Mouse (Mus musculus): ENCODE measurements around the gene C130050O18Rik. TPM values are rescaled to one million over a fixed set of nuclear protein-coding genes. Genes with fewer than 3 reads are reported as not detected.

Gene C130050O18Rik
- polyA plus RNA-seq, 1 experiment from 2014 or later: 0.17 TPM

DNA sequence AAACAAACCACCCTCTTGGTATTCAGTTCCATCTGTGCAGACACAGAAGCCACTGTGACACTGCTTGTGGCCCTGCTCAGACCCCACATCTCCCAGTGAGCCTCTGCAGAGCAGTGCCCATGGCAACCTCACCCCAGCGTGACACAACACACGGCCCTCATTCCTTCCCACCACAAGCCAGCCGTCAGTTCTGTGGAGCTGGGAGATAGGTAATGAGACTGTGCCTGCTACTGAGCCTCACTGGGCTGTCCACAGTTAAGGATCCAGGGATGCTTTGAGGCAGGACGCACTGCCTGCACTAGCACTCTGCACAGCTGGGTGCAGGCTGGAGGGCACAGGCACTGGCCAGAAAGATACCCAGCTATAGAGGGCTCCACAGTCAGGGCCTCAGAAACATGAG, 44.8 kb downstream of the C130050O18Rik start:
- WGBS: 20% methylated on average over 4 of the region's 4 CpGs
- peak; percentile 75; the same call in 1 of the 2 replicates for ATAC-seq (ENCODE audit: low read depth)
- H3K27me3 ChIP-seq (ENCODE audit: control insufficient read depth, insufficient read depth, low read length): no peaks in the 10 kb centered on the region
- no peaks in the 10 kb centered on the region for H3K9me3 ChIP-seq (ENCODE audit: control insufficient read depth, low read length)
- H3K27ac ChIP-seq (ENCODE audit: low read depth, low read length): 0 out of 2 replicates have a peak overlapping the region, but pooled peaks have one; percentile 25
- no peak overlapping the region for H3K4me3 ChIP-seq (ENCODE audit: low read depth, low read length)
- H3K36me3 ChIP-seq (ENCODE audit: control insufficient read depth, insufficient read depth, low read length): no peaks in the 10 kb centered on the region
- H3K9ac ChIP-seq (replicated peaks; ENCODE audit: low read depth, low read length): no peak overlapping the region
- no peak overlapping the region for H3K4me2 ChIP-seq (ENCODE audit: low read depth, low read length)
- peaks cover 9% of the 10 kb centered on the region; the same call in 1 of the 2 replicates for H3K4me1 ChIP-seq (ENCODE audit: control insufficient read depth, insufficient read depth, low read length)

DNA sequence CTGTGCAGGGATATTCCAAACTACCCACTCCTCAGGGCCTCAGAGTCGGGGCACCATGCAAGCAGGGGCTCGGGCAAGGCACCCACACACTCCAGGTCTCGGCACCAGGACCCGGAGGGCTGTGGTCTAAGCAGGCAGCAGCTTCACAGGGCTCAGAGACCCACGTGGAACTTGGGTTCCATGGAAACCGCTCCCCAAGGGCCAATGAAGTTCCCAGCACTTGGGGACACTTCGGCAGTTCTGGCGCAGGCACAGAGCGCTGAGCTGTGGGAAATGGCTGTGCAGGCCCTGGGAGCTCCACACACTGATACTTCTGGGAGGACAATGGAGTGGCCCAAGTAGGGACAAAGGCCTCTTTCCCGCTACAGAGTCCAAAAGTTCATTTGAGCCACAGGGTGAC, 48.0 kb downstream of the C130050O18Rik start:
- Histone ChIP-seq H3K36me3 (ENCODE audit: control insufficient read depth, insufficient read depth, low read length) (0 out of 2 replicates have a peak, but pooled peaks cover 3% of the 10 kb centered on the region), H3K4me3 (ENCODE audit: low read depth, low read length) (no peak overlapping the region), H3K4me1 (ENCODE audit: control insufficient read depth, insufficient read depth, low read length) (peaks cover 9% of the 10 kb centered on the region; the same call in 1 of the 2 replicates), H3K9me3 (ENCODE audit: control insufficient read depth, low read length) (no peaks in the 10 kb centered on the region), H3K9ac (replicated peaks; ENCODE audit: low read depth, low read length) (no peak overlapping the region), H3K27me3 (ENCODE audit: control insufficient read depth, insufficient read depth, low read length) (no peaks in the 10 kb centered on the region), H3K27ac (ENCODE audit: low read depth, low read length) (no peak overlapping the region), H3K4me2 (ENCODE audit: low read depth, low read length) (no peak overlapping the region)
- no peak for ATAC-seq (ENCODE audit: low read depth)
- WGBS: 80% methylated on average over 10 of the region's 10 CpGs

- Histone ChIP-seq H3K4me1 (ENCODE audit: control insufficient read depth, insufficient read depth, low read length) (peaks cover 7% of the 10 kb centered on the region; the same call in 1 of the 2 replicates), H3K9me3 (ENCODE audit: control insufficient read depth, low read length) (no peaks in the 10 kb centered on the region), H3K27ac (ENCODE audit: low read depth, low read length) (no peak overlapping the region), H3K9ac (replicated peaks; ENCODE audit: low read depth, low read length) (no peak overlapping the region), H3K4me2 (ENCODE audit: low read depth, low read length) (no peak overlapping the region), H3K4me3 (ENCODE audit: low read depth, low read length) (no peak overlapping the region), H3K36me3 (ENCODE audit: control insufficient read depth, insufficient read depth, low read length) (0 out of 2 replicates have a peak, but pooled peaks cover 3% of the 10 kb centered on the region), H3K27me3 (ENCODE audit: control insufficient read depth, insufficient read depth, low read length) (no peaks in the 10 kb centered on the region)
- WGBS: 94% methylated on average over 12 of the region's 12 CpGs
- no peak for ATAC-seq (ENCODE audit: low read depth)
These were observed 50.1 kb downstream of the C130050O18Rik start for GRCm38 (mm10) chr5:139455166-139455565.

- Histone ChIP-seq H3K4me2 (ENCODE audit: low read depth, low read length) (no peak overlapping the region), H3K36me3 (ENCODE audit: control insufficient read depth, insufficient read depth, low read length) (0 out of 2 replicates have a peak, but pooled peaks cover 3% of the 10 kb centered on the region), H3K9me3 (ENCODE audit: control insufficient read depth, low read length) (no peaks in the 10 kb centered on the region), H3K9ac (replicated peaks; ENCODE audit: low read depth, low read length) (no peak overlapping the region), H3K4me3 (ENCODE audit: low read depth, low read length) (no peak overlapping the region), H3K27me3 (ENCODE audit: control insufficient read depth, insufficient read depth, low read length) (no peaks in the 10 kb centered on the region), H3K27ac (ENCODE audit: low read depth, low read length) (no peak overlapping the region), H3K4me1 (ENCODE audit: control insufficient read depth, insufficient read depth, low read length) (peaks cover 10% of the 10 kb centered on the region; the same call in 1 of the 2 replicates)
- no peak for ATAC-seq (ENCODE audit: low read depth)
- 95% methylated on average over 8 of the region's 8 CpGs for WGBS
These were observed 52.2 kb downstream of the C130050O18Rik start for GRCm38 (mm10) chr5:139457241-139457640.

DNA sequence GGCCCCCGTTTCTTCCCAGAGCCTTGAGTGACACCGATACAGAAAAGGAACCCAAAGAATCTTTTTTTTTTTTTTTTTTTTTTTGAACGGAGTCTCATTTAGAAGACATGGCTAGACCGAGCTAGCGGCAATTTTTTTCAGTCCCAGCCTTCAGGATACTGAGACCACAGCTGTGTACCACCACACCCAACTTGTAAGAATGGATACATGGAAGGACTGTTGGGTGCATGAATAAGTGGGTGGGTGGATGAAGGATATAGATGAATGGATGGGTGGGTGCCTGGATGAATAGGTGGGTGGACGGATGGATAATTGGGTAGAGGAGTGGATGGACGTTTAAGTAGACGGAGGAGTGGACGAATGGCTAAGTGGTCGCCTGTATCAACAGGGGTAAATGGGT, 54.9 kb downstream of the C130050O18Rik start:
- Histone ChIP-seq H3K4me2 (ENCODE audit: low read depth, low read length) (peak overlapping the region; percentile 83), H3K9ac (replicated peaks; ENCODE audit: low read depth, low read length) (peak overlapping the region; percentile 52), H3K27ac (ENCODE audit: low read depth, low read length) (no peak overlapping the region), H3K36me3 (ENCODE audit: control insufficient read depth, insufficient read depth, low read length) (0 out of 2 replicates have a peak, but pooled peaks cover 3% of the 10 kb centered on the region), H3K4me1 (ENCODE audit: control insufficient read depth, insufficient read depth, low read length) (peaks cover 10% of the 10 kb centered on the region; the same call in 1 of the 2 replicates), H3K27me3 (ENCODE audit: control insufficient read depth, insufficient read depth, low read length) (no peaks in the 10 kb centered on the region), H3K4me3 (ENCODE audit: low read depth, low read length) (peak overlapping the region; percentile 52), H3K9me3 (ENCODE audit: control insufficient read depth, low read length) (no peaks in the 10 kb centered on the region)
- WGBS: 11% methylated on average over 10 of the region's 10 CpGs
- peak; percentile 16 for ATAC-seq (ENCODE audit: low read depth)

- Histone ChIP-seq H3K36me3 (ENCODE audit: control insufficient read depth, insufficient read depth, low read length) (no peaks in the 10 kb centered on the region), H3K9me3 (ENCODE audit: control insufficient read depth, low read length) (no peaks in the 10 kb centered on the region), H3K4me3 (ENCODE audit: low read depth, low read length) (peak within 1 kb of the TSS; percentile 52), H3K27ac (ENCODE audit: low read depth, low read length) (no peak within 1 kb of the TSS), H3K4me1 (ENCODE audit: control insufficient read depth, insufficient read depth, low read length) (peaks cover 10% of the 10 kb centered on the region; the same call in 1 of the 2 replicates), H3K27me3 (ENCODE audit: control insufficient read depth, insufficient read depth, low read length) (no peaks in the 10 kb centered on the region), H3K4me2 (ENCODE audit: low read depth, low read length) (peak within 1 kb of the TSS; percentile 83), H3K9ac (replicated peaks; ENCODE audit: low read depth, low read length) (peak within 1 kb of the TSS; percentile 52)
- WGBS: 4% methylated on average over 41 of the region's 42 CpGs
- ATAC-seq (ENCODE audit: low read depth): peak; percentile 99
These were observed 55.4 kb downstream of the C130050O18Rik start, which contains the start of gene 3110082I17Rik for GRCm38 (mm10) chr5:139460384-139461067. Gene 3110082I17Rik, minus strand, starts transcription at chr5:139460527.

DNA sequence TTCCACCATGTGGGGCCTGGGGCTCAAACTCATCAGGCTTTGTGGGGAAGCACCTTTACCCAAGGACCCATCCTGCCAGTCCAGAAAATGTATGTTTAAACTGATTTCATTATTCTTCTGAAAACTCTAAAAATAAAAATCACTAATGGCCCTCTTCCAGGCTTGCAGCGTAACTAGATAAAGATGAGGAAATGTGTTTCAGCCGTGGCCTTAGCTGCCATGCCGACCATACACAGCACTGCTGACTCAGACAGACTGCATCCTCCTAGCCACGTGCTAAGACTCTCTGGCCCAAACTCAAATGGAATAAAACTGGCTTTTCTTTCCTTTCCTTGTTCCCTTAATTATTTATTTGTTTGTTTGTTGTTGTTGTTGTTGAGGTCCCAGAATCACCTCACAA, 59.8 kb downstream of the C130050O18Rik start:
- no peaks in the 10 kb centered on the region for H3K27me3 ChIP-seq (ENCODE audit: control insufficient read depth, insufficient read depth, low read length)
- no peak overlapping the region for H3K9ac ChIP-seq (replicated peaks; ENCODE audit: low read depth, low read length)
- H3K4me2 ChIP-seq (ENCODE audit: low read depth, low read length): no peak overlapping the region
- no peak overlapping the region for H3K4me3 ChIP-seq (ENCODE audit: low read depth, low read length)
- no peaks in the 10 kb centered on the region for H3K9me3 ChIP-seq (ENCODE audit: control insufficient read depth, low read length)
- no peak overlapping the region for H3K27ac ChIP-seq (ENCODE audit: low read depth, low read length)
- WGBS: 72% methylated on average over 4 of the region's 4 CpGs
- no peak for ATAC-seq (ENCODE audit: low read depth)
- no peaks in the 10 kb centered on the region for H3K36me3 ChIP-seq (ENCODE audit: control insufficient read depth, insufficient read depth, low read length)
- 0 out of 2 replicates have a peak, but pooled peaks cover 4% of the 10 kb centered on the region for H3K4me1 ChIP-seq (ENCODE audit: control insufficient read depth, insufficient read depth, low read length)

MicroRNAs within 50 kb of the gene (microRNA counts, 519-probe panel; counts per million panel counts)
- microRNA mmu-miR-339-3p (not detected), microRNA mmu-miR-339-5p (not detected)

Small RNAs within 50 kb of the gene (microRNA-seq; reads per million reads assigned to microRNA genes)
- 263 reads per million, percentile 59 among the genes with 10 or more reads in this experiment for gene Mir339

Other genes starting within 250 kb of the C130050O18Rik start
- 49.5 and 51.3 TPM in 2 replicates for gene Sun1, start 204.6 kb upstream of the C130050O18Rik start, polyA plus RNA-seq (2014; fragmentation: Nextera tagmentation; extraction: Ambion mirVana)
- 109 and 112 TPM in 2 replicates for gene Get4, start 153.0 kb upstream of the C130050O18Rik start, polyA plus RNA-seq (2014; fragmentation: Nextera tagmentation; extraction: Ambion mirVana)
- gene Adap1, start 79.7 kb upstream of the C130050O18Rik start, polyA plus RNA-seq (2014; fragmentation: Nextera tagmentation; extraction: Ambion mirVana): 59.9 and 64.6 TPM in 2 replicates
- gene Cox19, start 53.9 kb upstream of the C130050O18Rik start, polyA plus RNA-seq (2014; fragmentation: Nextera tagmentation; extraction: Ambion mirVana): 108 and 113 TPM in 2 replicates
- not detected in 2 replicates for gene Cyp2w1, start 52.7 kb upstream of the C130050O18Rik start, polyA plus RNA-seq (2014; fragmentation: Nextera tagmentation; extraction: Ambion mirVana)
- 1.8 and 2.2 TPM in 2 replicates for gene Gpr146, start 27.6 kb upstream of the C130050O18Rik start, polyA plus RNA-seq (2014; fragmentation: Nextera tagmentation; extraction: Ambion mirVana)
- gene Gper1, start 17.9 kb downstream of the C130050O18Rik start, polyA plus RNA-seq (2014; fragmentation: Nextera tagmentation; extraction: Ambion mirVana): 6.2 and 9.5 TPM in 2 replicates
- gene 3110082I17Rik, start 55.2 kb downstream of the C130050O18Rik start, polyA plus RNA-seq (2014; fragmentation: Nextera tagmentation; extraction: Ambion mirVana): 11.7 and 12.1 TPM in 2 replicates
- gene Zfand2a, start 79.3 kb downstream of the C130050O18Rik start, polyA plus RNA-seq (2014; fragmentation: Nextera tagmentation; extraction: Ambion mirVana): 13.3 and 15.2 TPM in 2 replicates
- 33.4 and 39.8 TPM in 2 replicates for gene Uncx, start 138.2 kb downstream of the C130050O18Rik start, polyA plus RNA-seq (2014; fragmentation: Nextera tagmentation; extraction: Ambion mirVana)